Mouse (Mus musculus): Measurements from ENCODE around the gene Car9. TPM values are rescaled to one million over a fixed set of nuclear protein-coding genes. Genes with fewer than 3 reads are reported as not detected.
"Not testable (repeated sequence)": the region's sequence is repeated elsewhere in the genome, so short reads cannot be mapped to it uniquely, and the experiment has no call there.

The Car9 gene
- polyA plus RNA-seq, 1 experiment from 2014 or later = 0.69 TPM

DNA sequence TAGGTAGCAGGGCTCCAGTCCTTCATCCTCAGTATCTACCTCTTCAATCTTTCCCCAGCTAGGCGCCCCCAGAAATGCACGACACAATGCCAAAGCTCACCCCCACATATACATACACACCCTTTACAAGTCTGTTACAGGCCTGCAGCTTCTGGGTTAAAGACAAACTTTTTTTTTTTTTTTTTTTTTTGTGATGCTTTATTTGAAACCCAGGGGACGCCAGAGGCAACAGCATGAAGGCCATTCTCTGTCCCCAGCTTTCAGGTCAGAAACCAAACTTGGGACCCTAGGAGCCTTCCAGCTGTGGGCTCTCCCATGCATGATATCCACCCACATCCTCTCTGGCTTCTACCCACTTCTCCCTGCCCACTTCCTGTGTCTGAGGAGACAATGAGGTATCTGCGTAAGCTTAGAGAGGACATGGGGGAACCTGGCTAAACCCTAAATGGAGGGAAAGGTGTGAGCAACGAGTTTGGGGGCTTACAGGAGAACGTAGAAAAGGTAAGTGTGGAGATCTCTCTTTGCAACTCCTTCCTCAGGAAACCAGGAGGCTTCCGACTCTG lies 24.8 kb upstream of the Car9 start:
- no peak for DNase-seq (ENCODE audit: low spot score)
- WGBS = 73% methylated on average over 7 of the region's 7 CpGs
- H3K27me3 ChIP-seq (ENCODE audit: low read depth, poor library complexity, severe bottlenecking) = peaks cover 5% of the 10 kb centered on the region; the same call in 1 of the 2 replicates

DNA sequence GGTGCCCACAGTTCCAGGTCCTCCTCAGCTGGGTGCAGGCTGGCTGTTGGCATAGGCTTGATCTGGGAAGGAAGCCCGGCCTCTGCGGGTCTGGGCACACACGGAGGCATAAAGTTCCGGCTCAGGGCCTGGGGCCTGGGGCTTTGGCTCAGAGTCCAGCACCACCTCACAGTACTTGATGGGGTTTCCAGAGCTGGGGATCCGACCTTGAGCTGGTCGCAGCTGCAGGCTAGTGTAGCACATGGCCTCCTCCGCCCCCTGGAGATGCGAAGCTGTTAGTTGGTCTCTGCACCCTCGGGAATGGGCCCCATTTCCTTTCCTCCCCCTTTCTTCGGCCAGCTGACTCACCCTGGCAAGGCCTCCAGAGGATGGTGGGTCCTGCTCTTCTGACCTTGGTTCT lies 24.2 kb upstream of the Car9 start:
- H3K27ac ChIP-seq (replicated peaks) = no peak overlapping the region
- peaks cover 5% of the 10 kb centered on the region; the same call in 1 of the 2 replicates for H3K27me3 ChIP-seq (ENCODE audit: low read depth, poor library complexity, severe bottlenecking)
- no peak overlapping the region for H3K4me3 ChIP-seq
- WGBS = 78% methylated on average over 10 of the region's 10 CpGs
- no peak for DNase-seq (ENCODE audit: low spot score)
- no peaks in the 10 kb centered on the region for H3K36me3 ChIP-seq
- H3K9me3 ChIP-seq (replicated peaks) = no peaks in the 10 kb centered on the region
- H3K4me1 ChIP-seq = peaks cover 9% of the 10 kb centered on the region; the same call in 1 of the 2 replicates

More for the DNA sequence above, 24.8 kb upstream of the Car9 start:
- peaks cover 9% of the 10 kb centered on the region; the same call in 1 of the 2 replicates for H3K4me1 ChIP-seq
- no peaks in the 10 kb centered on the region for H3K9me3 ChIP-seq (replicated peaks)
- H3K36me3 ChIP-seq = no peaks in the 10 kb centered on the region
- H3K4me3 ChIP-seq = no peak overlapping the region
- no peak overlapping the region for H3K27ac ChIP-seq (replicated peaks)

DNA sequence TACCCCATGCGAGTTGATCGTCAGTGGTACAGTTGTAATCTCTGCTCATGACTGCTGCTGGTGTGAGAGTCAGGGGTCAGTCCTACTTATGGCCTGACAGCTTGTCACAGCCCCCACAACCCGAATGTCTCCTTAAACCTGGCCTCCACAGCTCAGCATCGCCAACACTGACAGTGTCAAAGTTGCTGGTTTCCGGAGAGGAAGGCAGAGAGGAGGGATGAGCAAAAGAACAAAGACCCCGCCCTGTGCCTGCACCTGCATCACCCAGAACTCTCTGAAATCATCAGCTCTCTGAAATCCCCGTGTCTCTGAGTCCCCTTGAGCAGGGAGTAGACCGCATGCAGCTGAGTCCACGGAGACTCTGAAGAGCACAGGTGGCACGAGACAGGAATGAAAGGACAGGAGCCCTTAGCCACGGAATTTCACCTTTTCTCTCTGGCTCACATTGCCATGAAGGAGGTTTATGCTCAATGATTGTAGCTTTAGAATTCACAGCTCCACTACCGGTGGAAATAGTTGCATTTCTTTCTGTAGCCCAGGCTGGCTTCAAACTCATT lies 23.2 kb upstream of the Car9 start, which contains the start of gene Sit1:
TSS of gene Sit1 (minus strand) at position 200 of the 557 bp plus-strand sequence.
- 62% methylated on average over 12 of the region's 12 CpGs for WGBS
- no peak within 1 kb of the TSS for H3K27ac ChIP-seq (replicated peaks)
- H3K9me3 ChIP-seq (replicated peaks) = no peaks in the 10 kb centered on the region
- peaks cover 5% of the 10 kb centered on the region; the same call in 1 of the 2 replicates for H3K27me3 ChIP-seq (ENCODE audit: low read depth, poor library complexity, severe bottlenecking)
- H3K4me1 ChIP-seq = peaks cover 4% of the 10 kb centered on the region; the same call in 1 of the 2 replicates
- no peak for DNase-seq (ENCODE audit: low spot score)
- no peaks in the 10 kb centered on the region for H3K36me3 ChIP-seq
- H3K4me3 ChIP-seq = no peak within 1 kb of the TSS

DNA sequence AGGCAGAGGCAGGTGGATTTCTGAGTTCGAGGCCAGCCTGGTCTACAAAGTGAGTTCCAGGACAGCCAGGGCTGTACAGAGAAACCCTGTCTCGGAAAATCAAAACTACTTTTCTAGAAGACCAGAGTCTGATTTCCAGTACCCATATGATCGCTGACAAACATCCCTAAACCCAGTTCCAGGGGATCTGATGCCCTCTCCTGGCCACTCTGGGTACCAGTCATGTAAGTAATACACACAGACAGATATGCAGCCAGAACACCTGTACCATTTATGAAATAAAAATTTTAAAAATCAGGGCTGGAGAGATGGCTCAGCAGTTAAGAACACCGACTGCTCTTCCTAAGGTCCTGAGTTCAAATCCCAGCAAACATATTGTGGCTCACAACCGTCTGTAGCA lies 21.1 kb upstream of the Car9 start:
- H3K27me3 ChIP-seq (ENCODE audit: low read depth, poor library complexity, severe bottlenecking); H3K27ac ChIP-seq (replicated peaks); H3K9me3 ChIP-seq (replicated peaks); H3K4me3 ChIP-seq; H3K4me1 ChIP-seq; H3K36me3 ChIP-seq; DNase-seq (ENCODE audit: low spot score): not testable (repeated sequence)
- 83% methylated on average over 5 of the region's 5 CpGs for WGBS

DNA sequence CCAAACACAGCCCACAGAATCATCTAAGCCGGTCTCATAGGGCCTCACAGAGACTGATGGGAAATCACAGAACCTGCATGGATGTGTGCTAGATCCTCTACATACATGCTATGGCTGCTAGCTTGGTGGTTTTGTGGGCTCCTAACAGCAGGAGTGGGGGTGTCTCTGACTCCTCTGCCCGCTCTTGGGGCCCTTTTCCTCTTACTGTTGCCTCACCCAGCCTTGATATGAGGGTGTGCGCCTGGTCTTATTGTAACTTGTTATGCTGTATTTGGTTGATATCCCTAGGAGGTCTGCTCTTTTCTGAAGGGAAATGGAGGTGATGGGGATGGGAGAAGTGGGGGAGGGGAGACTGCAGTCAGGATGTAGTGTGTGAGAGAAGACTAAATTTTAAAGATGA lies 17.2 kb upstream of the Car9 start:
- Histone ChIP-seq H3K4me1 (peaks cover 13% of the 10 kb centered on the region), H3K27ac (replicated peaks) (no peak overlapping the region), H3K4me3 (no peak overlapping the region), H3K36me3 (no peaks in the 10 kb centered on the region), H3K27me3 (ENCODE audit: low read depth, poor library complexity, severe bottlenecking) (0 out of 2 replicates have a peak, but pooled peaks cover 3% of the 10 kb centered on the region), H3K9me3 (replicated peaks) (peaks cover 3% of the 10 kb centered on the region; the same call in 1 of the 2 replicates)
- 95% methylated on average over 3 of the region's 3 CpGs for WGBS
- no peak for DNase-seq (ENCODE audit: low spot score)

DNA sequence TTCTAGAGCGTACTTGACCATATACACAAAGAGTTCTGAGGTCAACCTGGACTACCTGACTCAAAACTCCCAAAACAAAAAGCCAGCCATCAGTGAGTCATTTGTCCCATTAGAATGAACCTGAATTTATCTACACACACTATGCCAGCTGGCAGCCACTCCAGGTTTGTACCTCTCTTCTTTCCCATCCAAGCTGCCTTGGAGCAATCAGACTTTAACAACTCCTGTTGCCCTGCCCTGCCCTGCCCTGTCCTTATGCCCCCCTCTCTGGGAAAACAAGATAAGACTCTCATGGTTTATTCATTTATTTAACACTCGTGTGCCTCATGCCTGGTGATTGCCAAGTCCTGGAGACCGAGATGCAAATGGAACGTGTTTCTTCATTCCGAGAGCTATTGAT lies 16.0 kb upstream of the Car9 start:
- peaks cover 7% of the 10 kb centered on the region; the same call in 1 of the 2 replicates for H3K36me3 ChIP-seq
- WGBS = 90% methylated on average over 5 of the region's 5 CpGs
- H3K9me3 ChIP-seq (replicated peaks) = peaks cover 3% of the 10 kb centered on the region; the same call in 1 of the 2 replicates
- H3K27ac ChIP-seq (replicated peaks) = no peak overlapping the region
- DNase-seq (ENCODE audit: low spot score) = no peak
- no peak overlapping the region for H3K4me3 ChIP-seq
- H3K27me3 ChIP-seq (ENCODE audit: low read depth, poor library complexity, severe bottlenecking) = peaks cover 15% of the 10 kb centered on the region
- peaks cover 25% of the 10 kb centered on the region for H3K4me1 ChIP-seq

DNA sequence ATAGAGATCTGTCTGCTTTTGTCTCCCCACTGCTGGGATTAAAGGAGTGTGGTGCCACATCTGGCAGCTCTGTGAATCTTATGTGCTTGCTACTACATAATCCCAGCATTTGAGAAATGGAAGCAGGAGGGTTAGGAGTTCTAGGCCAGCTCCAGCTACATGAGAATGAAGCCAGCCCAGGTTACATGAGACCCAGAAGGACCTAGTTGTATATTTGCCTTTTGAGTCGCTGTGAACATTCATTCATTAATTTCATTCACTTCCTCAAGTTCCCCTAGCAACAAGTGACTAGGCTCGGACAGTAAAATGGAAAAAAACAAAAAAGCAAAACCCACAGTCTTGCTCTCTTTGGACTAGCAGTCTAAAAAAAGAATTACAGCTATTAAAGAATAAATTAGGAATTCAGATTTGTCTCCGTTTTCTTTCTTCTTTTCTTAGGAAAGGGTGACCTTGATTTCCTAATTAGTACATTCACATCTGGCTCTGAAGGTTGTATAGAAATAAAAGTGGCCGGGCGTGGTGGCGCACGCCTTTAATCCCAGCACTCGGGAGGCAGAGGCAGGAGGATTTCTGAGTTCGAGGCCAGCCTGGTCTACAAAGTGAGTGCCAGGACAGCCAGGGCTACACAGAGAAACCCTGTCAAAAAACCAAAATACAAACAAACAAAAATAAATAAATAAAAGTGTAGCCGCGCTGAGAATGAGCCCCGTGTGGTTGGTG lies 14.5 kb upstream of the Car9 start:
- Histone ChIP-seq H3K27me3 (ENCODE audit: low read depth, poor library complexity, severe bottlenecking) (peaks cover 22% of the 10 kb centered on the region), H3K36me3 (peaks cover 21% of the 10 kb centered on the region), H3K4me3 (peak overlapping the region; percentile 81), H3K27ac (replicated peaks) (peak overlapping the region; percentile 90), H3K4me1 (peaks cover 40% of the 10 kb centered on the region), H3K9me3 (replicated peaks) (peaks cover 3% of the 10 kb centered on the region; the same call in 1 of the 2 replicates)
- 50% methylated on average over 12 of the region's 12 CpGs for WGBS
- no peak for DNase-seq (ENCODE audit: low spot score)

DNA sequence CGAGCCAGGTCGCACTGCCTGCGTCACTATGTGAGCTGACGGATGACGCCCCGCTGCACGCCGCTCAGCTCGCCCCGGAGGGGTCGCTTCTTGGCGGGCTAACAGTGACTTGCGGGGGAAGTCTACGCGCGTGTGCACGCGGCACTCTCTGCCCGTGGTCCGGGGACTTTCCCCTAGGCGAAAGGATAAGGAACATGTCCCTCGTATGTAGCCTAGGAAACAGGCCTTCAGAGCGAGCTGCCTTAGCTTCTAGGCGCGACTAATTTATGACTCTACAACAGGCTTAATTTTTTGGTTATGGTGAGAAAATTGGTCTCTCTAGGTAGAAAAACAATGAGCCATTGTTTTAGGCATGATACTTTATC lies 14.0 kb upstream of the Car9 start, which contains the start of gene Ccdc107:
TSS of gene Ccdc107 (plus strand) at position 80 of the 365 bp plus-strand sequence.
- H3K4me3 ChIP-seq = peak within 1 kb of the TSS; percentile 81
- peaks cover 45% of the 10 kb centered on the region for H3K4me1 ChIP-seq
- H3K9me3 ChIP-seq (replicated peaks) = peaks cover 3% of the 10 kb centered on the region; the same call in 1 of the 2 replicates
- DNase-seq (ENCODE audit: low spot score) = peak; percentile 92
- H3K36me3 ChIP-seq = peaks cover 26% of the 10 kb centered on the region
- WGBS = under 1% methylated on average over 25 of the region's 25 CpGs
- H3K27me3 ChIP-seq (ENCODE audit: low read depth, poor library complexity, severe bottlenecking) = peaks cover 27% of the 10 kb centered on the region
- H3K27ac ChIP-seq (replicated peaks) = peak within 1 kb of the TSS; percentile 90

DNA sequence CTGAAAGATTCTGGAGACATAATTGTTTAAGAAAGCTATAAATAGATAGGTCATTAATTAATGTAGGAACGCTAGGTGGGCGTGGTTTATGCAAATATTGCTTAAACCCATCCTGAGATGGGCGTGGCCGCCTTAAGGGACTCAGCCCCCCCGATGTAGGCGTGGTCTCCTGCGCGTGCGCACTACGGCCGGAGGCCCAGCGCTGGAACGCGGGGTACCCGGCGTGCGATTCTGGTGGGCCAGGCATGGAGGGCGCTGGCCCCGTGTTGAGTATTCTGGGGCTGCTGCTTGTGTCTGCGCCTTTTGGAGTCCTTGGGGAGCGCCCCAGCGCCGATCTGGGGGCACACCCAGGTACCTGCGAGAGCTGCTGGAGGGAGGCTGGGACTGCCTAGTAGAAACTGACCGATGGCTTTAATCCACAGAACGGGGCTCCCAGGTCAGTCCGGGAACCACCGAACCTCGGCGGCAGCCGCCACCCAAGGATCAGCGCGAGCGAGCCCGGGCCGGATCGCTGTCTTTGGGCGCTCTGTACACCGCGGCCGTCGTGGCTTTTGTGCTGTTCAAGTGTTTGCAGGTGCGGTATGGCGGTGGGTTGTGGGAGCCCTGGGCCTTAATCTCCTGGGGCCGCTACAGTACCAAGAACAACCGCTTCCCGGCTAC lies 13.4 kb upstream of the Car9 start:
- Histone ChIP-seq H3K27me3 (ENCODE audit: low read depth, poor library complexity, severe bottlenecking) (peaks cover 28% of the 10 kb centered on the region), H3K4me3 (peak overlapping the region; percentile 81), H3K9me3 (replicated peaks) (peaks cover 3% of the 10 kb centered on the region; the same call in 1 of the 2 replicates), H3K4me1 (peaks cover 50% of the 10 kb centered on the region), H3K36me3 (peaks cover 27% of the 10 kb centered on the region), H3K27ac (replicated peaks) (peak overlapping the region; percentile 90)
- under 1% methylated on average over 47 of the region's 47 CpGs for WGBS
- DNase-seq (ENCODE audit: low spot score) = peak; percentile 97

DNA sequence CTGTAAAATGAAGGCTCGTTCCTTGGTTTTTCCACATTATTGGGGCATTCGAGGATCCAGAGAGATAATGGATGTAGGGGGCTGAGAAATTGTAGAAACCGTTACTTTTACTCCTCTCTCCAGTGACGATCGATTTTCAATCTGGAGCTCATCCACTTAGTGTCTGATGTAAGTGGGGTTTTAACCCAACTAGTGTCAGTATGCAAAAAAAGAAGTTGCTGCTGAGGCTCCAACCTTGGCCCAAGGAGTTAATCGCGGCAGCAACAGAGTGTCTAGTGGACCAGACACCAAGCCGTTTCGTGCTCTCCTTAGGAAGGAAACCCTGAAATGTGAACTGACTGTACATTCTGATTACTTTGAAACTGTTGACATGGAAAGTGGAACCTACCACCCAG lies 12.9 kb upstream of the Car9 start:
- Histone ChIP-seq H3K27ac (replicated peaks) (peak overlapping the region; percentile 90), H3K27me3 (ENCODE audit: low read depth, poor library complexity, severe bottlenecking) (peaks cover 28% of the 10 kb centered on the region), H3K9me3 (replicated peaks) (peaks cover 3% of the 10 kb centered on the region; the same call in 1 of the 2 replicates), H3K4me3 (peak overlapping the region; percentile 81), H3K4me1 (peaks cover 55% of the 10 kb centered on the region), H3K36me3 (peaks cover 27% of the 10 kb centered on the region)
- DNase-seq (ENCODE audit: low spot score) = no peak
- WGBS = 7% methylated on average over 9 of the region's 9 CpGs

DNA sequence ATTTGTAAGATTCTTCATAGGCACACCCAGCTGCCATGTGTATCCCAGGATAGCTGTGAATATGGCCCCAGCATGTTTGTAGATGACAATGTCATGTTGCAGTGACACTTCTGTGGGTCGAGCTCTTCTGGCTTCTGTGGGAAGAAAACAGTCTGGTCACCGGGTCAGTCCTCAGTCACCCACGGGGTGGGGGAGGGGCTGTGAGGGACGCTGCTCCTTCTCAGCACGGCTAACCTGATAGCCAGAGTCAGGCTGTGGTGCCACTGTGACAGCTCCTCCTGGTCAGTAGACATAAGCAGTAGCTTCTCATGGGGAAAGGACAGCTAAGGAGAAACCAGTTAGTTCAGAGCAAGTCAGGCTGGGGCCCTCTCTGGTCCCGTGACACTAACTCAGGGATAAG lies 10.2 kb upstream of the Car9 start:
- no peaks in the 10 kb centered on the region for H3K9me3 ChIP-seq (replicated peaks)
- H3K27me3 ChIP-seq (ENCODE audit: low read depth, poor library complexity, severe bottlenecking) = peaks cover 48% of the 10 kb centered on the region
- peak overlapping the region; percentile 18; the same call in 1 of the 2 replicates for H3K4me3 ChIP-seq
- H3K4me1 ChIP-seq = peaks cover 68% of the 10 kb centered on the region
- peaks cover 27% of the 10 kb centered on the region for H3K36me3 ChIP-seq
- WGBS = 52% methylated on average over 6 of the region's 6 CpGs
- no peak for DNase-seq (ENCODE audit: low spot score)
- H3K27ac ChIP-seq (replicated peaks) = peak overlapping the region; percentile 13; the same call in 1 of the 2 replicates

DNA sequence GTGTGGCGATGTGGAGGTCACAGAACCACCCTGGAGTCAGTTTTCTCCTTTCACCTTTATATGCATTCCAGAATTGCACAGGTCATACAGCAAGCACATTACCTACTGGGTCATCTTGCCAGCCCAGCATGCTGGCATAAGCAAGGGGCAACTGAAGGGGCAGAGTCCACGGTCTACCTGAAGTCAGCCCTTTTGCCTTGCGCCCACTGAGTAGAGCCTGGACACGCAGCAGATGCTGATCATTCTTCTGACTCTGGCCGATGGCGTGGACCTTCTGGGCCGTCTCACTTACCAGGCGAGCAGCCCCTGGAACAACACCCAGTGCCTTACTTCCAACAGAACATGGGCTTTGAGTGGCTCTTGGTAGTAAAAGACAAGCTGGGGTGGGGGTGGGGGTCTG lies 9.4 kb upstream of the Car9 start:
- Histone ChIP-seq H3K4me1 (peaks cover 68% of the 10 kb centered on the region), H3K27me3 (ENCODE audit: low read depth, poor library complexity, severe bottlenecking) (peaks cover 54% of the 10 kb centered on the region), H3K4me3 (peak overlapping the region; percentile 72), H3K9me3 (replicated peaks) (no peaks in the 10 kb centered on the region), H3K27ac (replicated peaks) (no peak overlapping the region), H3K36me3 (peaks cover 27% of the 10 kb centered on the region)
- WGBS = 90% methylated on average over 8 of the region's 8 CpGs
- no peak for DNase-seq (ENCODE audit: low spot score)

Data from midbrain, embryonic 10.5 days (tissue).